ENCODE assay signal across 8 mouse cellular contexts in genomic region chr2:124090231-124091141, GRCm38 (mm10). TPM values are rescaled to one million over a fixed set of nuclear protein-coding genes. Genes with fewer than 3 reads are reported as not detected.
A peak's percentile ranks its signal among the peaks of the same experiment; 100 is the strongest.
DNase-seq lines count a peak whose midpoint lies in the region; ATAC-seq and TF ChIP-seq lines count a peak whose summit lies in the region.

No protein-coding gene starts in this region.

- H3K4me2 ChIP-seq in kidney, embryonic 15.5 days = peak overlapping the region; percentile 97
- peak overlapping the region; percentile 87 for H3K4me2 ChIP-seq in heart, embryonic 13.5 days

- TF ChIP-seq CTCF in small intestine, adult 2 months (IDR thresholded peaks at IDR 0.05; ENCODE audit: extremely low read depth, insufficient read length, insufficient replicate concordance, low read depth, low read length) = no peak

- WGBS in kidney, embryonic 15.5 days = under 1% methylated on average over 49 of the region's 49 CpGs
- 1% methylated on average over 49 of the region's 49 CpGs for WGBS in heart, embryonic 13.5 days
- WGBS in small intestine, adult 2 months = 3% methylated on average over 49 of the region's 49 CpGs

- peaks cover 52% of the 10 kb centered on the region for H3K27me3 ChIP-seq in kidney, embryonic 15.5 days
- peaks cover 41% of the 10 kb centered on the region for H3K27me3 ChIP-seq in heart, embryonic 13.5 days (replicated peaks)
- H3K27me3 ChIP-seq in small intestine, adult 2 months (ENCODE audit: control insufficient read depth, insufficient read depth, low read length) = peaks cover 6% of the 10 kb centered on the region

- peaks cover 16% of the 10 kb centered on the region for H3K4me1 ChIP-seq in kidney, embryonic 15.5 days
- H3K4me1 ChIP-seq in heart, embryonic 13.5 days = peaks cover 10% of the 10 kb centered on the region; the same call in 1 of the 2 replicates
- no peaks in the 10 kb centered on the region for H3K4me1 ChIP-seq in small intestine, adult 2 months (ENCODE audit: control insufficient read depth, insufficient read depth, insufficient read length, low read length)

- peak overlapping the region; percentile 29; the same call in 1 of the 2 replicates for H3K9ac ChIP-seq in kidney, embryonic 15.5 days
- peak overlapping the region; percentile 75 for H3K9ac ChIP-seq in heart, embryonic 13.5 days

- no peak overlapping the region for H3K27ac ChIP-seq in kidney, embryonic 15.5 days
- no peak overlapping the region for H3K27ac ChIP-seq in heart, embryonic 13.5 days (replicated peaks)
- no peak overlapping the region for H3K27ac ChIP-seq in small intestine, adult 2 months (ENCODE audit: insufficient read depth, low read depth, low read length)

- no peak for DNase-seq in kidney, postnatal 36 days
- peak; percentile 19 for DNase-seq in embryo, embryonic 10 days (ENCODE audit: low spot score)
- peak; percentile 25 to 37 for DNase-seq in left cerebral cortex, adult 8-10 months (ENCODE audit: low spot score in 2 of 2)
- DNase-seq in lung, postnatal 36 days = peak; percentile 26
- DNase-seq in ovary, postnatal 14 days (ENCODE audit: low spot score) = no peak

- peak overlapping the region; percentile 51 for H3K4me3 ChIP-seq in kidney, embryonic 15.5 days (replicated peaks)
- H3K4me3 ChIP-seq in heart, embryonic 13.5 days = peak overlapping the region; percentile 65
- H3K4me3 ChIP-seq in small intestine, adult 2 months (ENCODE audit: low read depth, low read length) = peak overlapping the region; percentile 20

- no peaks in the 10 kb centered on the region for H3K9me3 ChIP-seq in kidney, embryonic 15.5 days (replicated peaks)
- no peaks in the 10 kb centered on the region for H3K9me3 ChIP-seq in heart, embryonic 13.5 days

- no peaks in the 10 kb centered on the region for H3K36me3 ChIP-seq in kidney, embryonic 15.5 days
- H3K36me3 ChIP-seq in heart, embryonic 13.5 days = no peaks in the 10 kb centered on the region
- no peaks in the 10 kb centered on the region for H3K36me3 ChIP-seq in small intestine, adult 2 months (ENCODE audit: control insufficient read depth, insufficient read depth, low read length)

- TF ChIP-seq POLR2A in small intestine, adult 2 months (IDR thresholded peaks at IDR 0.05; ENCODE audit: low read depth, low read length) = no peak

- peak; percentile 77 for ATAC-seq in kidney, embryonic 15.5 days (replicated peaks; ENCODE audit: low FRiP score)
- no peak for ATAC-seq in heart, embryonic 13.5 days (ENCODE audit: extremely low read depth, insufficient number of reproducible peaks, low FRiP score, low TSS enrichment)

RNA-seq across cellular contexts. Expression of gene Sema6d, which starts 0.7 kb away (rescaled TPM):
- 8.4 and 9.5 TPM in 2 replicates for polyA plus RNA-seq in kidney, embryonic 15.5 days (2015; fragmentation: Nextera tagmentation; extraction: Ambion mirVana)
- 18.6 and 18.8 TPM in 2 replicates for polyA plus RNA-seq in heart, embryonic 13.5 days (2015; fragmentation: Nextera tagmentation; extraction: Ambion mirVana)
- total RNA-seq in left cerebral cortex, adult 8-10 months (2022) = 10 to 100 TPM; 49.1 to 53.4 (median 50.4) TPM
- polyA plus RNA-seq in small intestine, adult 2 months (2012; rRNA removed) = 4.0 and 9.5 TPM in 2 replicates

Comparison
In these comparisons a context has a peak if more than half of its experiments do, and no peak if none do; other contexts are left out.
1. DNase-seq: peak in embryo, embryonic 10 days (single experiment), left cerebral cortex, adult 8-10 months (2 of 2) and lung, postnatal 36 days (single experiment); none in kidney, postnatal 36 days (0 of 2) and ovary, postnatal 14 days (single experiment).
2. Peak in every context shown above with its lines, with median percentiles within 50 percentile points of each other: H3K4me3 ChIP-seq.